ENCODE assay signal across 36 mouse cellular contexts in the genomic region with DNA sequence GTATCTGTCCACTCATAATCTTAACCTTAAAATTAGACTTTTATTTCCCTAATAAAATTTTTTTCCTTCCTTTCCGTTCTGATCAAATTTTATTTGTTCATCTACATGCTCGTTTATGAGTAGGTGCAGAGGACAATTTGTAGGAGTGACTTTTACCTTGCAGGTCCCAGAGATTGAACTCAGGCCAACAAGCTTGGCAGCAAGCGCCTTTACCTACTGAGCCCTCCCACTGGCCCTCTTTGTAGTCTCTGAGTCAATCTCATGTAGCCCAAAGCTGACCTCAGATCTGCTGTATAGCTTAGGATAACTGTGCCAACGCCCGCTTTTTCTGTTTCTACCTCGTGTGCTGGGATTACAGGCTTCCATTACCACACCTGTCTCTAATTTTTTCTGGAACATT. TPM values are rescaled to one million over a fixed set of nuclear protein-coding genes. Genes with fewer than 3 reads are reported as not detected.
DNase-seq lines count a peak whose midpoint lies in the region; ATAC-seq and TF ChIP-seq lines count a peak whose summit lies in the region.
"Had no signal": no experiment of that assay in that cellular context is flagged by ENCODE, and none has a peak within 500 bp of the region (broad histone marks: within the 10 kb centered on the region; RNA-seq: fewer than 3 reads in every experiment).

No protein-coding gene starts in this region.

- H3K27ac ChIP-seq in left cerebral cortex, adult 2 months: peak overlapping the region; percentile 97
- H3K27ac ChIP-seq: embryonic facial prominence, embryonic 13.5 days; heart, embryonic 13.5 days; hindbrain, embryonic 15.5 days; lung, embryonic 15.5 days had no signal

- no peak overlapping the region for H3K4me3 ChIP-seq in left cerebral cortex, adult 2 months
- H3K4me3 ChIP-seq: embryonic facial prominence, embryonic 13.5 days; heart, embryonic 13.5 days; hindbrain, embryonic 15.5 days; lung, embryonic 15.5 days had no signal

- ATAC-seq in inflammation-experienced regulatory T-cells, adult 6 months: no peak
- ATAC-seq: CD4-positive, CD25-positive, alpha-beta regulatory T cell, adult 4 months; forebrain, embryonic 16.5 days; midbrain, embryonic 16.5 days had no signal

- no peak for DNase-seq in left cerebral cortex, adult 2 months (ENCODE audit: extremely low spot score in 1 of 2, low spot score in 2 of 2)
- no peak for DNase-seq in left cerebral cortex, postnatal 4 days
- peak; percentile 59 to 69 for DNase-seq in cerebellum, adult 18-20 months
- peak; percentile 67 for DNase-seq in cerebellum, adult 9-11 months
- peak; percentile 14 for DNase-seq in fat pad, adult 2 months (ENCODE audit: extremely low read depth, low read depth, low spot score)
- DNase-seq in adrenal gland, adult 8-10 months: no peak
- DNase-seq: adrenal gland, postnatal 36 days; embryo, embryonic 11 days; heart, postnatal 10 days; kidney, adult 2 months; layer of hippocampus, postnatal 36 days; thymus, adult 2 months; thymus, postnatal 36 days had no signal

- intact Hi-C loops in left cerebral cortex, adult 2 months (cut with DNase I): no loop called here
- intact Hi-C loops in left cerebral cortex, postnatal 4 days (cut with DNase I): no loop called here

- no peak for TF ChIP-seq CTCF in left cerebral cortex, adult 2 months (IDR thresholded peaks at IDR 0.05)

RNA-seq across cellular contexts. Expression of gene Mras, which starts 5.2 kb away (rescaled TPM):
- 100 to 1,000 TPM; 166 TPM for total RNA-seq in left cerebral cortex, adult 2 months (2021)
- 10 to 100 TPM; 66.3 to 72.2 TPM for total RNA-seq in left cerebral cortex, postnatal 4 days (2021)
- under 1 TPM in 1 of 3 experiments, not detected in 2; 0.32 TPM for polyA plus RNA-seq in inflammation-experienced regulatory T-cells, adult 6 months (2017; shearing (Covaris generic))
- 100 to 1,000 TPM in 2 of 4 experiments, 10 to 100 TPM in 2; 57.5 to 105 (median 81.7) TPM for total RNA-seq in adrenal gland, adult 8-10 months (2022)
- polyA plus RNA-seq: CD4-positive, CD25-positive, alpha-beta regulatory T cell, adult 4 months had no signal

RNA-seq across cellular contexts. Expression of gene Nme9, which starts 19.3 kb away (rescaled TPM):
- not detected for total RNA-seq in left cerebral cortex, adult 2 months (2021)
- under 1 TPM in 1 of 2 experiments, not detected in 1; 0.48 TPM for total RNA-seq in left cerebral cortex, postnatal 4 days (2021)
- polyA plus RNA-seq in inflammation-experienced regulatory T-cells, adult 6 months (2017; shearing (Covaris generic)): not detected
- not detected for total RNA-seq in adrenal gland, adult 8-10 months (2022)
- total RNA-seq: adrenal gland, adult 18-20 months; adrenal gland, postnatal 36 days; gastrocnemius, adult 8-10 months; gastrocnemius, postnatal 4 days; heart, adult 8-10 months; heart, postnatal 10 days; hematopoietic stem cell, adult 5-6 weeks; left cerebral cortex, postnatal 10 days; megakaryocyte progenitor cell, adult 5-6 weeks; neutrophil, adult 5-6 weeks had no signal
- polyA plus RNA-seq: CD4-positive, CD25-positive, alpha-beta regulatory T cell, adult 4 months; embryonic facial prominence, embryonic 13.5 days; forebrain, embryonic 11.5 days; heart, embryonic 13.5 days; intestine, embryonic 14.5 days; kidney, embryonic 16.5 days; limb, embryonic 11.5 days; liver, embryonic 16.5 days; midbrain, embryonic 11.5 days; neural tube, embryonic 11.5 days had no signal

Comparison
In these comparisons a context has a peak if more than half of its experiments do, and no peak if none do; other contexts are left out.
1. DNase-seq: peak in cerebellum, adult 18-20 months (2 of 2), cerebellum, adult 9-11 months (single experiment) and fat pad, adult 2 months (single experiment); none in left cerebral cortex, adult 2 months (0 of 2), left cerebral cortex, postnatal 4 days (single experiment) and adrenal gland, adult 8-10 months (single experiment).